Mouse (Mus musculus) ES-E14 (cell line): ENCODE data around the gene Adgb.

ENCODE experiments used
- CHD2 ChIP-seq: IDR thresholded peaks from 2 replicates; pipeline ENCODE4 v1.6.1; 2014; ENCODE audit warnings: mild to moderate bottlenecking, low read depth, low read length, inconsistent platforms
- MAFK ChIP-seq: IDR thresholded peaks from 2 replicates; pipeline ENCODE4 v1.6.1; 2014; ENCODE audit warnings: mild to moderate bottlenecking, low read depth, low read length, inconsistent platforms; ENCODE audit not compliant: insufficient read depth
- ZC3H11A ChIP-seq: IDR thresholded peaks from 2 replicates; pipeline ENCODE4 v1.6.1; 2012; ENCODE audit warnings: low read depth, mild to moderate bottlenecking, inconsistent platforms, low read length, borderline replicate concordance
- ZNF384 ChIP-seq: IDR thresholded peaks from 2 replicates; pipeline ENCODE4 v1.6.1; 2012; ENCODE audit warnings: low read depth, low read length, inconsistent platforms

- no peak for TF ChIP-seq CHD2
- no peak for TF ChIP-seq ZNF384
- TF ChIP-seq ZC3H11A, result no peak
- TF ChIP-seq MAFK, result no peak
Observed at GRCm38 (mm10) chr10:10343930-10344329, 128.2 kb downstream of the Adgb start.
